ENCODE assay signal across 8 mouse cellular contexts in the genomic region with DNA sequence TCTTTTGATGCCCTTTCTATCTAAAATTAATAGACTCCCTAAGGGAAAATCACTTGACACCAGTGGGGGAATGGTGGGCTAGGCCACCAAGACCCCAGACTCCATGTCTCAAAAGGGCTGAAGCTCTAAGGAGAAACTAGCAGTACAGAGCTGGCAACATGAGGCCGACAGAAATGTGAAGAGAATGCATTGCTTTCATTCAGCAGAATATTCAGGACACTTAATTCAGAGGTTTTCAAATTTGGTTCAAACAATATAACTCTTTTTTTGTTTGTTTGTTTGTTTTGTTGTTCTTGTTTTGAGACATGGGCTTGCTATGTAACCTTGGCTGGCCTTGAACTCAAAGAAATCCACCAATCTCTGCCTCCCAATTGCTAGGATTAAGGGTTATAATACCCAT. TPM values are rescaled to one million over a fixed set of nuclear protein-coding genes. Genes with fewer than 3 reads are reported as not detected.
DNase-seq lines count a peak whose midpoint lies in the region; ATAC-seq and TF ChIP-seq lines count a peak whose summit lies in the region.

Gene Ube2l3, minus strand, starts transcription at position 101 of the 400 bp plus-strand sequence.

- H3K4me1 ChIP-seq in heart, adult 2 months (ENCODE audit: control insufficient read depth, insufficient read depth, low read length): peaks cover 2% of the 10 kb centered on the region
- H3K4me1 ChIP-seq in megakaryocyte, embryonic 14.5 days: peaks cover 41% of the 10 kb centered on the region

- H3K27me3 ChIP-seq in heart, adult 2 months (ENCODE audit: control insufficient read depth, insufficient read depth, low read length): no peaks in the 10 kb centered on the region
- H3K27me3 ChIP-seq in megakaryocyte, embryonic 14.5 days (replicated peaks): peaks cover 2% of the 10 kb centered on the region

- peak within 1 kb of the TSS; percentile 76 for H3K27ac ChIP-seq in heart, adult 2 months

- H3K4me3 ChIP-seq in heart, adult 2 months: peak within 1 kb of the TSS; percentile 64
- H3K4me3 ChIP-seq in megakaryocyte, embryonic 14.5 days (replicated peaks): peak within 1 kb of the TSS; percentile 92

- H3K9me3 ChIP-seq in megakaryocyte, embryonic 14.5 days: no peaks in the 10 kb centered on the region

- TF ChIP-seq CTCF in heart, adult 2 months (IDR thresholded peaks at IDR 0.05): no peak

- WGBS in heart, adult 2 months: 78% methylated on average over 1 of the region's 1 CpGs

- H3K9ac ChIP-seq in heart, adult 2 months (ENCODE audit: low read depth, low read length): peak within 1 kb of the TSS; percentile 96

- no peak for TF ChIP-seq EP300 in heart, adult 2 months (IDR thresholded peaks at IDR 0.05; ENCODE audit: insufficient read depth, low read depth, low read length)

- peaks cover 4% of the 10 kb centered on the region for H3K36me3 ChIP-seq in heart, adult 2 months (ENCODE audit: control insufficient read depth, insufficient read depth, low read length)
- peaks cover 8% of the 10 kb centered on the region for H3K36me3 ChIP-seq in megakaryocyte, embryonic 14.5 days (replicated peaks; ENCODE audit: low read length)

- intact Hi-C loops in heart, adult 2 months (cut with DNase I): no loop called here

- no peak for TF ChIP-seq POLR2A in heart, adult 2 months (IDR thresholded peaks at IDR 0.05; ENCODE audit: insufficient read depth, low read depth, low read length)

- DNase-seq in heart, adult 2 months: no peak
- no peak for DNase-seq in heart, adult 11 months
- no peak for DNase-seq in adrenal gland, postnatal 10 days
- no peak for DNase-seq in gastrocnemius, adult 8-10 months (ENCODE audit: low spot score in 2 of 2)
- DNase-seq in right cerebral cortex, postnatal 4 days: no peak
- no peak for DNase-seq in Muller cell, postnatal 12 days (ENCODE audit: inconsistent ontology term)

- ATAC-seq in inflammation-experienced regulatory T-cells, adult 6 months: no peak

- peaks cover 10% of the 10 kb centered on the region for H3K79me2 ChIP-seq in heart, adult 2 months (replicated peaks; ENCODE audit: control insufficient read depth, insufficient read depth, low read length)

RNA-seq across cellular contexts. Expression of gene Ube2l3, which starts in this region (rescaled TPM):
- 100 to 1,000 TPM; 102 to 112 TPM for total RNA-seq in heart, adult 2 months (2021)
- 55.0 and 74.7 TPM in 2 replicates for polyA plus RNA-seq in heart, adult 2 months (2012; rRNA removed)
- total RNA-seq in adrenal gland, postnatal 10 days (2021): 100 to 1,000 TPM; 163 to 176 TPM
- 100 to 1,000 TPM; 119 to 134 (median 127) TPM for total RNA-seq in gastrocnemius, adult 8-10 months (2022)
- 100 to 1,000 TPM; 241 to 356 (median 330) TPM for polyA plus RNA-seq in inflammation-experienced regulatory T-cells, adult 6 months (2017; shearing (Covaris generic))
- polyA plus RNA-seq in megakaryocyte, embryonic 14.5 days (2012; ENCODE audit: insufficient read depth, low replicate concordance): 103 and 123 TPM in 2 replicates
